Mouse (Mus musculus) CH12.LX (cell line): ENCODE data around the gene Cilp2. TPM values are rescaled to one million over a fixed set of nuclear protein-coding genes. Genes with fewer than 3 reads are reported as not detected.

ENCODE experiments used
- DNase-seq: peaks from one replicate; pipeline ENCODE4 v3.0.0-alpha.2; 2013; ENCODE audit errors: extremely low read depth
- H3K27ac ChIP-seq: 2 replicates; pipeline ENCODE4 v1.5.1; 2012; ENCODE audit warnings: low read depth, mild to moderate bottlenecking, control low read depth, moderate library complexity; ENCODE audit not compliant: insufficient read depth
- H3K27me3 ChIP-seq: replicated peaks from 2 replicates; pipeline ENCODE3; 2012; ENCODE audit warnings: inconsistent platforms
- H3K36me3 ChIP-seq, 2 experiments: replicated peaks in 1 of 2; 2 replicates each; pipeline versions ENCODE3 to v1.6.1; 2012; ENCODE audit warnings: inconsistent platforms in 1 of 2, low read length in 1 of 2, mild to moderate bottlenecking in 1 of 2, mixed read lengths in 1 of 2, moderate library complexity in 1 of 2; ENCODE audit not compliant: control insufficient read depth in 1 of 2, insufficient read depth in 1 of 2
- H3K4me1 ChIP-seq, 2 experiments: 2 replicates each; pipeline ENCODE4 v1.6.1; 2012; ENCODE audit warnings: inconsistent platforms in 1 of 2, moderate library complexity in 1 of 2; ENCODE audit not compliant: insufficient read depth in 2 of 2, control insufficient read depth in 1 of 2
- H3K4me2 ChIP-seq: 2 replicates; pipeline ENCODE4 v1.6.1; 2012; ENCODE audit warnings: low read depth, mild to moderate bottlenecking, control low read depth; ENCODE audit not compliant: poor library complexity, insufficient read depth, severe bottlenecking
- H3K4me3 ChIP-seq, 3 experiments: fragments of 150-350 bp in 1 of 3; sonication (generic) in 1 of 3; replicated peaks in 1 of 3; 2 replicates each; pipeline versions ENCODE3 to v1.5.1; 2011 to 2012; ENCODE audit warnings: low read depth in 2 of 3, low read length in 2 of 3, mild to moderate bottlenecking in 2 of 3, moderate library complexity in 2 of 3, control low read depth in 1 of 3, improper control_type of control experiment in 1 of 3, inconsistent platforms in 1 of 3, mixed read lengths in 1 of 3; ENCODE audit not compliant: poor library complexity in 1 of 3
- H3K79me2 ChIP-seq: replicated peaks from 2 replicates; pipeline ENCODE4 v1.6.1; 2012; ENCODE audit warnings: mild to moderate bottlenecking, moderate library complexity; ENCODE audit not compliant: control insufficient read depth, poor library complexity, insufficient read depth, severe bottlenecking; ENCODE audit errors: extremely low read depth
- H3K9ac ChIP-seq: 2 replicates; pipeline ENCODE4 v1.6.1; 2012; ENCODE audit warnings: low read depth, mild to moderate bottlenecking, control low read depth, moderate library complexity; ENCODE audit not compliant: insufficient read depth
- H3K9me3 ChIP-seq: replicated peaks from 2 replicates; pipeline ENCODE3; 2012; ENCODE audit warnings: low read length, inconsistent platforms, mixed read lengths
- CHD1 ChIP-seq: IDR thresholded peaks from 2 replicates; pipeline ENCODE4 v1.6.1; 2012; ENCODE audit warnings: low read depth, low read length, improper control_type of control experiment, inconsistent platforms
- CTCF ChIP-seq, 2 experiments: IDR thresholded peaks in 1 of 2; conservative IDR thresholded peaks in 1 of 2; 2 replicates each; pipeline ENCODE4 v1.5.1; 2011 to 2012; ENCODE audit warnings: low read depth in 2 of 2, low read length in 2 of 2, improper control_type of control experiment in 1 of 2, inconsistent platforms in 1 of 2, mild to moderate bottlenecking in 1 of 2, moderate library complexity in 1 of 2
- HCFC1 ChIP-seq: IDR thresholded peaks from 2 replicates; pipeline ENCODE4 v1.6.1; 2012; ENCODE audit warnings: low read depth, mild to moderate bottlenecking, inconsistent platforms, low read length, improper control_type of control experiment
- IRF4 ChIP-seq: IDR thresholded peaks from 2 replicates; pipeline ENCODE4 v1.6.1; 2014; ENCODE audit warnings: low read depth, mild to moderate bottlenecking, inconsistent platforms, low read length, improper control_type of control experiment
- JUND ChIP-seq: conservative IDR thresholded peaks from 2 replicates; pipeline ENCODE4 v1.6.1; 2011; ENCODE audit warnings: low read depth, low read length, improper control_type of control experiment
- MAX ChIP-seq: IDR thresholded peaks from 2 replicates; pipeline ENCODE4 v1.6.1; 2011; ENCODE audit warnings: low read length, improper control_type of control experiment
- PAX5 ChIP-seq: IDR thresholded peaks from 2 replicates; pipeline ENCODE4 v1.6.1; 2012; ENCODE audit warnings: low read length, inconsistent platforms, mixed read lengths
- POLR2AphosphoS2 ChIP-seq: IDR thresholded peaks from 2 replicates; pipeline ENCODE4 v1.6.1; 2011; ENCODE audit warnings: low read depth, low read length, improper control_type of control experiment
- RCOR1 ChIP-seq: conservative IDR thresholded peaks from 2 replicates; pipeline ENCODE4 v1.6.1; 2012; ENCODE audit warnings: low read depth, mild to moderate bottlenecking, inconsistent platforms, low read length, improper control_type of control experiment
- SIN3A ChIP-seq: IDR thresholded peaks from 2 replicates; pipeline ENCODE4 v1.6.1; 2012; ENCODE audit warnings: low read length, improper control_type of control experiment, inconsistent platforms
- UBTF ChIP-seq: IDR thresholded peaks from 2 replicates; pipeline ENCODE4 v1.6.1; 2012; ENCODE audit warnings: low read depth, mild to moderate bottlenecking, inconsistent platforms, low read length, improper control_type of control experiment, moderate library complexity
- ZKSCAN1 ChIP-seq: IDR thresholded peaks from 2 replicates; pipeline ENCODE4 v1.6.1; 2012; ENCODE audit warnings: low read depth, inconsistent platforms, low read length, improper control_type of control experiment, borderline replicate concordance
- ZNF384 ChIP-seq: IDR thresholded peaks from 2 replicates; pipeline ENCODE4 v1.6.1; 2012; ENCODE audit warnings: low read depth, low read length, improper control_type of control experiment, inconsistent platforms
- dilution Hi-C: fragments of 300-500 bp; cut with MboI; formaldehyde crosslinking; loops from 2 replicates; pipeline ENCODE4 v1.14.3; 2020; ENCODE audit warnings: low sequenced_read_pairs; ENCODE audit not compliant: extremely low pct_unique_long_range_greater_than_20kb, extremely low pct_ligation_motif_present
- in situ Hi-C: fragments of 300-500 bp; cut with MboI; formaldehyde crosslinking; loops from 3 replicates; pipeline ENCODE4 v1.14.3; 2019; ENCODE audit warnings: low sequenced_read_pairs, low pct_ligation_motif_present, low pct_unique_long_range_greater_than_20kb, mixed read lengths
- polyA plus RNA-seq: library from polyadenylated mRNA; unstranded; fragments of >175 nt; gene quantifications from 2 replicates; pipeline ENCODE4 v1.2.1, GENCODE M21; 2012; ENCODE audit warnings: low read depth; ENCODE audit not compliant: insufficient read length
- total RNA-seq, 2 experiments: library from RNA; depleted of rRNA; stranded (reverse); fragments of 300-350 nt in 1 of 2; fragments of >200 nt in 1 of 2; gene quantifications; 2 replicates each; pipeline ENCODE4 v1.2.3; 2012 to 2014

The Cilp2 gene
- total and polyA plus RNA-seq, 3 experiments: 0.04 to 0.08 TPM; not detected in 1

GRCm38 (mm10) chr8:69884141-69884540, 3.3 kb downstream of the Cilp2 start:
- H3K79me2 ChIP-seq: no peaks in the 10 kb centered on the region
- dilution Hi-C loops (no loop called here), in situ Hi-C loops (no loop called here)
- no peak overlapping the region for H3K4me2 ChIP-seq
- H3K4me3 ChIP-seq: no peak overlapping the region
- no peaks in the 10 kb centered on the region for H3K27me3 ChIP-seq
- peaks cover 3 to 39% of the 10 kb centered on the region in 2 experiments for H3K36me3 ChIP-seq
- TF ChIP-seq IRF4 (no peak), SIN3A (no peak), CTCF (conservative IDR thresholded peaks at IDR 0.05 in 1 of 2, IDR thresholded peaks at IDR 0.05 in 1 of 2; ENCODE audit: low read depth in 2 of 2, low read length in 2 of 2) (no peak), UBTF (no peak), MAX (no peak), ZNF384 (no peak), ZKSCAN1 (no peak)
- H3K4me1 ChIP-seq: peaks cover 2 to 13% of the 10 kb centered on the region in 2 experiments; a peak in 2 of 4 replicates
- DNase-seq: no peak
- H3K27ac ChIP-seq: no peak overlapping the region
- H3K9ac ChIP-seq: no peak overlapping the region
- H3K9me3 ChIP-seq: peaks cover 31% of the 10 kb centered on the region

- H3K27me3 ChIP-seq: no peaks in the 10 kb centered on the region
- peaks cover 31% of the 10 kb centered on the region for H3K9me3 ChIP-seq
- in situ Hi-C loops: no loop called here
- H3K4me2 ChIP-seq: no peak overlapping the region
- dilution Hi-C loops: no loop called here
- no peak overlapping the region for H3K27ac ChIP-seq
- H3K36me3 ChIP-seq: peaks cover 0 to 28% of the 10 kb centered on the region in 2 experiments
- no peak overlapping the region for H3K4me3 ChIP-seq
- no peak overlapping the region for H3K9ac ChIP-seq
- TF ChIP-seq POLR2AphosphoS2 (no peak), RCOR1 (no peak), PAX5 (no peak), JUND (no peak), HCFC1 (no peak), CHD1 (no peak)
- DNase-seq: no peak
- peaks cover 0 to 5% of the 10 kb centered on the region in 2 experiments; a peak in 1 of 4 replicates for H3K4me1 ChIP-seq
- no peaks in the 10 kb centered on the region for H3K79me2 ChIP-seq
Observed at GRCm38 (mm10) chr8:69882833-69883600, 4.5 kb downstream of the Cilp2 start.
